Mouse (Mus musculus) heart, postnatal 10 days (tissue): ENCODE data around the gene Golga7b. TPM values are rescaled to one million over a fixed set of nuclear protein-coding genes. Genes with fewer than 3 reads are reported as not detected.

ENCODE experiments used
- DNase-seq, 2 experiments: peaks; one replicate each; pipeline ENCODE4 v3.0.0; 2021
- intact Hi-C: fragments of 180-260 bp; cut with DNase I; formaldehyde crosslinking; loops from one replicate; pipeline ENCODE4 v1.15.1; 2025
- total RNA-seq, 2 experiments: library from RNA; stranded (reverse); gene quantifications; 2 replicates each; pipeline ENCODE4 v1.2.3; 2021

The Golga7b gene
- total RNA-seq, 2 experiments from 2014 or later: 0.29 to 0.30 TPM

DNA sequence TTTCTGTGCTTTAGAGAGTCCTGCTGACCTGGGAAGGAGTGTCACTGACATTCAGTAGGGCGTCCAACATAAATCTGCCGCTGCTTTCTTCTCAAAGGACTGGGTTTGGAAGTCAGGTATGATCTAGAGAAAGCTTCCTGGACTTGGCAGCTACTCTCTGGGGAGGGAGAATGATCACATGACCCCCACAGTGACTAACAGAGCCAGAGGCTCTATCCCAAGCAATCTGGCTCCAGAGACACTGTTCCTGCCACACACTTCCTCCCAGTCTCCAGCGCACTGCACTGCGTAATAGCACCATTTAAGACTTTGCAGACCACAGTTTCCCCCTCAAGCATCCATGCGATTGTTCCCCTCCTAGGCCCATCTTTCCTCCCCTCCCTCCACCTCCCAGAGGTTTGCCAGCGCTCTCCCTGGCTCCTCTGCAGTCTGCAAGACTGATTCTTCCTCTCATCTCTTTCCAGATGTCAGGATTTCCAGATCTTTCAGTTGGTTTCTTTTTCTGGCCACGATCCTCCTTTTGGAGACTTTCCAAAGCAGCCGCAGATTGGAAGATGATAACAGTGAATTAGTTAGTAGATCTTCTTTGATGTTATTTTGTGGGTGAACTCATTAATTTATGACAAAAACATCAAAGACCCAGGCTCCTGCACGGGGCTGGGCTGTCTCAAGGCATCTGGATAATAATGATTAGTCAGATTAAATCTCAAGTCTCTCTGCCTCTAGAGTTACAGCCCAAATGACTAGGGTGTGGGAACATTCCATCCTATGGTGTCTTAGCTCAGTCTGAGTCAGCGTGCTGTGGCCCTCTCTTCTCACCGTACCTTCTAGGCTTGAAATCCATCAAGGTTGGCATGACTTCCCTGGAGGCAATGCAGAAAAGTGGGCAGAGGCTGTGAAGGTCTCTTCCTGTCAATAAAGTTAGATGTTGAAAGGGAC lies 2.9 kb downstream of the Golga7b start:
- DNase-seq: no peak
- intact Hi-C loops: no loop called here

DNA sequence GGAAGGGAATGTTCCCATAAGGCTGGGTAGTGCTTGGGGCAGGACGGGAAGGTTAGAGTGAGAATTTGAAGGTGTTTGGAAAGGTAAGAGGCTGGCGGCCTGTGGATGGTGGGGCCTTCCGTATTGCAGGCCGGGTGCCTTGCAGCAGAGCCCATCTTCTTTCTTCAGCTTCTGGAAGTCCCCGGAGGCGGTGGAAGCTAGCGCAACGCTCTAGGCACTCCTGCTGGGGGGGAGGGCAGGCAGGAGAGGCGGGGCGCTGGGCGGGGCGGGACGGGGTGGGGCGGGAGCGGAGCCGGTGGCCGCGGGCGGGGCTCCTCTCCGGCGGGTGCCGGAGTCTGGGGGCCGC lies 8.0 kb downstream of the Golga7b start:
- no peak for DNase-seq

DNA sequence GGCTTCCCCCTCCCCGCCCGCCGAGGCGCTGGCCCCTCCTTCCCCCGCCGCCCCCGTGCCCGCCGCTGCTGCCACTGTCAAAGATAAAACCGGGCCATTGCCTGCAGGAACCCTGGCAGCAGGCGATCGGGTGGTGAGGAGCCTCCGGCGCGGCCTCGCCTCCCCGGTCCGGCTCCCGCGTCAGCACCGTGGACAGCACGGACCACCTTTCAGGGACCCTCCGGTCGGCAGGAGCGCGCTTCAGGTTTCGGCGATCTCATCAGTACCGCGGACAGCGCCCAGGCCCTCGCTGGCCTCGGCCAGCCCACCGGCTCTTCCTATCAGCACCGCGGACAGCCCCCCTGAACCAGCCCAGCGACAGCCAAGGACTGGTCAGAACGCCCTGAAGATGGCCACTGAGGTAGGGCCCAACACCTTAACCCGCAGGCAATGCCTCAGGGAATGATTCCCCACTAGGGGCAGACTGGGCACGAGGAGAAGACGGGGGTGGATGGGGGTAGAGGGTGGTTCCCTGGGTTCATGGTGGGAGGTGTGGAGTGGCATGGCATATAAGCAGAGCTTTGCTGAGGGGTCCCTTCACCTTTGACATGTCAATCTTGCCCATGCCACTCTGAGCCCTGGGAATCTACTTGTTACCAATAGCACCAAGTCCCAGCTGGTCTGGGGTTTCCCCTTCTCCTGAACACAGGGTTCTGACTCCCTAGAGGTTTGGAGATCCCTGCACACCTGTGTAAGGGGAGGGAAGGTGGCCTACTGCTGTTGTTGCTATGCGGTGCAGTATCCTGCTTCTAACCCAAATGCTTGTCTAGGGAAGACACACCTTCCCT lies 8.6 kb downstream of the Golga7b start:
- intact Hi-C loops: no loop called here
- peak; percentile 88 to 91 for DNase-seq

More for the DNA sequence above, 8.0 kb downstream of the Golga7b start:
- intact Hi-C loops: no loop called here

DNA sequence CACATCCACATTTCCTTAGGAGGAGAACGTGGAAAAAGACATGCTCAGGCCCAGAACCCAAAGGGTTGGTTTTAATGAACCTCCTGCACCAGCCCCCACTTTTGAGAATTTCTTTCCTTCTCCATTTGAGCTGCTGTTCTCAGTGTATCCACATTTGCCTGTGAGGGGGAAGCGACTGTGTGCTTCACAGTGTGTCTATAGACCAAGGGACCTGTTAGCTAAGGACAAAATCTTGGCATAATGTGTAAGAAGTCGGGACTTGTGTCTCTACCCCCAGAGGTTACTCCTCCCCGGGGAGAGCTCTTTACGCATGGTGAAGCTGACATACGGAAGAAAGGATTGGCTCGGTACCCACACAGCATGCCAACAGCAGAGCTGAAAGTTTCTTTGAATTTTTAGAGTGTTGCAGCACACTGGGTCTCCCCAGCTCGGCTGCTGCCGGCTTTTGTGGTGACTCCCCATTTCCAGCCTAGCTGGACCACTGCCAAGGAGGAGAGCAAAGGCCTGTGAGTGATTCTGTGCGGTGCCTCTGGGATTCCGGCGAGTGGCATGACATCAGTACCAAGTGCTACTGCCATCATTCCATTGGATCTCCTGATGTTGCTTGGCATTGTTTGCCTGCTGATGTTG lies 9.4 kb downstream of the Golga7b start:
- DNase-seq: no peak
- intact Hi-C loops: no loop called here

- DNase-seq: no peak
- intact Hi-C loops: no loop called here
Observed at GRCm38 (mm10) chr19:42257241-42257635, 9.9 kb downstream of the Golga7b start.

DNA sequence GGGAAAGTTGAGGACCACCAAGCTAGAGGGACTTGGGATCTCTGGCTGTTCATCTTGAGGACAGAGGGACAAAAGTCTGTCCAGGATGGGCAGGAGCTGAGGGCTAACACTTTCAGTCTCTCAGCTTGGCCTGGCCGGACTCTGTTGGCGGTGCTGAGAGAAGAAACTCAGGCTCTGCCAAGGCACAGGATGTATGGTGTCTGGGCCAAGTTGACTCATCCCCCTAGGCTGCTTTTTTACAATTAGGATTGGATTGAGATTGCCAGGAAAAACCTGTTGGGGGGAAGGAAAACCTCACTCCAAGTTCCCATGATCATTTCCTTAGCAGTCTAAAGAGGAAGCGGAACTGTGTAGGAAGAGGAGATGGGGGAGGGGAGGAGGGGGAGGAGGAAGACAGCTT lies 10.7 kb downstream of the Golga7b start:
- no peak for DNase-seq
- intact Hi-C loops: no loop called here

DNA sequence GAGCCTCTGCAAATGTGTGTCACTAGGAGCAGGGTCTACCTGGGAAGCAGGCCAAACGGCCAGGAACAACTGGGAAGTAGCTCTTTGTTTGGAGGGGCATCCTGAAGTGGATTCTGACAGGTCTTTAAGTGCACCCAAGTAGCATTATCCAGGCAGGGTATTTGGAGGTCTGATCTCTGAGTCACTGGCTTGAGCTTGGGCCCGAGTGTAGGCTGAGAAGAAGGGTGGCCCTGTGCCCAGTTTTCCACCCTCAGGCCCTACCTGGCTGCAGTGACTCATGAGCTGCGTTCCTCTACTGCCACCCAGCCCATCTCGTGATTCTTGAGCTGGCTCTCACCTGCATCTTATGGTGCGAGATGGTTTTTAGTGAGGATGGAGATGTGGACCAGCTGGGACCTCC lies 11.2 kb downstream of the Golga7b start:
- intact Hi-C loops: no loop called here
- no peak for DNase-seq

- DNase-seq: no peak
Observed at GRCm38 (mm10) chr19:42260486-42260885, 13.1 kb downstream of the Golga7b start.

DNA sequence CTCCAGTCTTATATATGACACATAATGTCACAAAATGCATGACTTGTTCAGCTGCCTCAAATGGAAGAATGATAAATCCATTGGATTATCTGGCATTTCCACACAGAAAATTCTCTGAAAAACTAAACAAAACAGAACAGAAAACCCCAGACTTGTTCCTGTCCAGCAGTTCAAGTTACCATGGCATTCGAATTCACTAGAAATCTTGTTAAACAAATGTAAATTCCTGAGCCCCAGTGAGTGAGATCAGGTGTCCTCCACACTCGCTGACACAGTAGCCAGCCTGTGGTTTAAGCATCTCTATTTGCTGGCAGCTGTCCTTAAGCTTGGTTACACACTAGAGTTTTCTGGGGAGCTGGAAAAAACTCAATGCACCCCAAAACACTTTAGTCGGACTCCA lies 16.1 kb downstream of the Golga7b start:
- DNase-seq: no peak
- intact Hi-C loops: no loop called here

More at GRCm38 (mm10) chr19:42260486-42260885, 13.1 kb downstream of the Golga7b start:
- intact Hi-C loops: no loop called here

- intact Hi-C loops: no loop called here
- DNase-seq: peak; percentile 24 to 29
Observed at GRCm38 (mm10) chr19:42268337-42268736, 21.0 kb downstream of the Golga7b start.

DNA sequence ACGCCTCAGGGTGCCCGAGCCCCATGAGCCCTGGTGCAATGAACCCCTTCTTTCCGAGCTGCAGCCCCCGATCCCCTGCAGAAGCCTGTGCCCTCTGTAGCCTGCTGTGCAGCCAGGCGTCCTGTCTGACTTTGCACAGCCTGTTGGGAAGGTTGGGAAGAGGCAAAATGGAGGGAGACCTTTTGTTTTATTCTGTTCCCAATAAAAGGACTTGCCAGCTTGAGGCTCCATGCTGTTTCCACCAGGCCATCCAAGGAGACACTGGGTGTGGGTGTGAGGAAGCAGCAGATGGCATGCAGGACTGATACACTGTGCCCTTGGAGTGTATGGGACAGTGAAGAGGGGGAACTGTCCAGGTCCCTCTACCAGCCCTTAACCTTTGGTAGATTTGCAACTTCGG lies 22.7 kb downstream of the Golga7b start:
- intact Hi-C loops: loop anchor here (5.0 kb wide), 1 partner anchor 33 kb away; no protein-coding TSS in a partner anchor
- no peak for DNase-seq

GRCm38 (mm10) chr19:42271182-42271581 lies 23.8 kb downstream of the Golga7b start:
- intact Hi-C loops: loop anchor here (5.0 kb wide), 1 partner anchor 34 kb away; no protein-coding TSS in a partner anchor
- no peak for DNase-seq

DNA sequence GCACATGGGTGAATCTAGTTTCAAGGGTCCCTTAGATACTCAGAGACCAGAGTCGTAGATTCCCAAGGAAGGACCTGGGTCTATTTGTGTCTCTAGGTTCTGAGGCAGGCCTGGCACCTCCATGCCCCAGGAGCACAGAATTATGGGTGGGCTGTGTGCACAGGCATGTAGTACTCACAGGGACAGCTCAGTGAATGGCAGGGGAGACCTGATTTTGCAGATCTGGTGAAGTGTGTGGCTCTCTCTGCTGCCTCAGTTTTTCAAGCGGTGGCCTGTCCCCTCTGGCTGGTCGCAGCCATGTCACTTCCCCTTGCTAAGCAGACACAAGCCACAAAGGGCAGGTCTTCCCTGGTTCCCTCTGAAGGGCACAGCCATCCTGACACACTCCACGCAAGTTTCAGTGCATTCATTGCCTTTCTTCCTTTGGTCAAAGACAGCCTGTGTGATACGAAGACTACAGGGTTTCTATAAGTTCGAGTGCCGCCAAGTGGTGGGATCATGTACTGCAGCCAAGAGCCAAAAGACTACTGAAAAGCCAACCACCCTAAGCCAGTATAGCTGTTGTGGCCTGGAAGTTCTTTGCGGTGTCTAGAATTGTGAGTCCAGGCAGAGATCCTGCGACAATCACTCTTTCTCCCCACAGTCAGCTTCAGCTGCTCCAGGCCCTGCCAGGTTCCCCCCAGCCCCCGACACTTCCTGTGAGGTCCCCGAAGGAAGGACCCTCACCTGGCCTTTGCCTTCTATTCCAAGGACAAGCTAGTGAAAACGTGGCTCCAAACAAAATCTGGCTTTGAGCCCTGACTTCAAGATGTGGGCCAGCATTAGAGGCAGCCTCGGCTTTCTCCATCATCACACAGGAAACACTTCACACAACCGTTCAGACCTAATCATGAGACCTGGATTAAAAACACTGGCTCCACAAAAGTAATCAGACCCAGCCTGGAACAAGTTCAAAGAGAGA lies 24.9 kb downstream of the Golga7b start:
- peak; percentile 80 to 88 for DNase-seq
- intact Hi-C loops: loop anchor here (1.0 to 5.0 kb wide), 3 partner anchors 35 to 81 kb away; no protein-coding TSS in a partner anchor

DNA sequence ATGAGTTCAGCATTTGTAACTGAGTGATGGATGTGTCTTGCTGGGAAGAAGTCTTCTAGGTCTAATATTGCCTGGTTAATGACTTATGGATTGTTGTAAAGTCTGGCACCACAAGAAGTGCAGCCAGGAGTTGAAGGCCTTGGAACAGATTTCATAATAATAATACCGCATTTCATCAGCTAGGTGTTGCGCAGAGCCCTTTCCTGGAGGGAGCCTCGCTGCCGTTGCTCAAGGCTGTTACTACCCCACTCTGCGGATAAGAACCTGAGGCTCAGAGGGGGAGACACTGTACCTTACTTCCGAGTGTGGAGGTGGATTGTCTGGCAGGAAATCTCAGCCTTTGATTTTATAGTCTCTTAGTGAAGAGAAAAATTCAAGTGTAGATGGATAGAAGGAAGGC lies 29.9 kb downstream of the Golga7b start:
- no peak for DNase-seq
- intact Hi-C loops: no loop called here

- DNase-seq: no peak
- intact Hi-C loops: no loop called here
Observed at GRCm38 (mm10) chr19:42278461-42278860, 31.1 kb downstream of the Golga7b start.

GRCm38 (mm10) chr19:42279611-42280010 lies 32.2 kb downstream of the Golga7b start:
- DNase-seq: no peak
- intact Hi-C loops: no loop called here

GRCm38 (mm10) chr19:42284178-42284577 lies 36.8 kb downstream of the Golga7b start:
- intact Hi-C loops: no loop called here
- no peak for DNase-seq

DNA sequence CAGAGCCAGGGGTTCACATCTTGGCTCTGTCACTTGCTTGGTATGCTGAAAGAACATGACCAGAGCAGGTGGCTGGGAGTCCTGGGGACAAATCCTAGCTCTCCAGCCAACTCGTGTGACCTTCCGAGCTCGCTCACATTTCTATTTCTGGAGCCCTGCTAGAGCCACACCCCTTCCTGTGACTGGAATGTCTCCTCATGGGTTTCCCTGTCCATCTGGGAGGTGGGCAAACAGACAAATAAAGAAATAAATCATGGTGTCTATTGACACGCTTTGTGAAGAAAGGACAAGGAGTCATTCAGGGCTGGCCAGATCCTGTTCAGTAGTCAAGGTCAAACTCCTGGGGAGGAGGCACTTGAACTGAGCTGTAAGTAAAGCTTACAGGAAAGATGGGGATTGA lies 41.0 kb downstream of the Golga7b start:
- peak; percentile 15 to 26 for DNase-seq
- intact Hi-C loops: no loop called here

GRCm38 (mm10) chr19:42290954-42291661 lies 43.7 kb downstream of the Golga7b start:
- intact Hi-C loops: no loop called here
- DNase-seq: no peak
